Mouse (Mus musculus) small intestine, adult 10 weeks (tissue): ENCODE measurements around the gene Gkn2. TPM values are rescaled to one million over a fixed set of nuclear protein-coding genes. Genes with fewer than 3 reads are reported as not detected.

Experiments
- polyA plus RNA-seq: library from polyadenylated mRNA; stranded (reverse); fragments of 350-450 nt; fragmentation: Illumina TruSeq; extraction: RNeasy Lipid Tissue Mini Kit (QIAGEN cat#74804); gene quantifications from one replicate; pipeline ENCODE4 v1.2.3, GENCODE M21; 2014; ENCODE audit warnings: low replicate concordance

Gene Gkn2
- polyA plus RNA-seq: not detected

DNA sequence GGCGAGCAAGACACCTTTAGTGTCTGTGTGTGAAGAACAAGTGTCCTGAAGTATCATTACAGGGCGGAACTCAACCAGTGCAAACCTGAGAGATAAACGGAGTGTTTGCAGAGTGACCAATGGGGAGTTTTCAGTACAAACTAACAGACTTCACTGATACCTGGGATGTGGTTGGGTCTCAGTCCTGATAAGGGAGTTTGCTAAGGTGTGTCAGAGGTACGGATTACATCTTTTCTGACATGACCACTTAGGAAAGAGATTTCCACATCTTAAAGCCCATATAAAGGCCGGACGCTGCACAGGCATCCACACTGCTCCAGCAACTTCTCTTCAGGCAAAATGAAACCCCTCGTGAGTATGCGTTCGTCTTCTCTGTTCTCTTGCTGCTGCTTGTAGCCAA, at the start of gene Gkn2:
Gkn2 (plus strand) TSS at position 301 of the 400 bp plus-strand sequence.

DNA sequence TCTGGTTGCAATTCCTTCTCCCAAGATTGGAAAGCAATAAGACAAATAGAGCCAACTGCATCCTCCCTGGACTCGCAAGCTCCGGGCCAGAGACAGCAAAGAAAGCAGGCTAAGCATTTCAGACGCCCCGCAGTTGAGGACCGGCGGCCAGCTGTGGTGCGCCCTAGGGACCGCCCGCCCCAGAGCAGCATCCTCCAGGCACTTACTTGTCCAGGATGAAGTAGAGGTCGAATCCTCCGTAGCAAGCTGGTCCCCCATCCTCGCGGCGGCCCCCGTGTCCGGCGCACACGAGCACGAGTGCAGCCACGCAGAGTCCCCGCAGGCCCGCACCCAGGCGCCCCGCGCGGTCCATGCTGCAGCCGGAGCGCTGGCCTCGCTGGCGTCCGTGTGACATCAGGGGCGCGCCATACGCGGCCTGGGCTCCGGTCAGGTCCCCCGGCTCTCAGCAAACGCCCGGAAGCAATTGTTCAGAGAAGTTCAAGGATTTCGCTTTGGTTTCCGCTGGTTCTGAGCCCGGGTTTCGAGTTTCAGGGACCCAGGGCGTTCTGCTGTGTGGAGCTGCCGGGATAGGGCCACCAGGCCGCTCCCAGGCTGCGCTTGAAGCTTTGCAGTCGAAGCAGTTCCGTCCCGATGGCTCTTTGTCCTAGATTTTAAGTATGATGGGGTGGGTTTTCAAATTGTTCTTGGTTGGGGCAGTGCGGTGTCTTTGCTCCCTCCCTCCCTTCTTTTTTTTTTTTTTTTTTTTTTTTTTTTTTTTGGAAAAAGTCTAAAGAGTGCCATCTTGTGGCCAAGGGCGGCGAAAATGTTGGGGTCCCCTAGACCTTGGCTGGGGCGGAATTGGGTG, 37.8 kb upstream of the Gkn2 start, which contains the start of gene Antxr1:
Antxr1 (minus strand) TSS at position 731 of the 844 bp plus-strand sequence.

DNA sequence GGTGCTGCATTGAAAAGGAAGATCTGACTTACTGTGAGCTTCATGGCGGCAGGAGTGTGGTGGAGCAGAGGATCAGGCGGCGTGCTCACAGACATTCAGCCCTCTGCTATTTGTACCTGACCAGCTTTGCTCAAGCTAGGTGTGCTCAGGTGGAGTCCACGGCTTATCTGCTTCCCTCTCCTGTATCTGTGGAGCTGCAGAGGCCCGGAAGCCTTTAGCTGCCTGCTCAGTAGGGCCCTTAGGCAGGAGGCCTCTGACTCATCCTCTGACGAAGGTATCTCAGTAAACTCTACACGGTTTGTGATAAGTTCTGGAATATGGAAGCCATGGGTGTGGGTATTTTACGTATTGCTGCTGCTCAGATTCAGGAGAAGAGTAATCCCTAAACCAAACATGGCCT, 22.3 kb upstream of the Gkn2 start, which contains the start of gene Gkn1:
Gkn1 (minus strand) TSS at position 114 of the 400 bp plus-strand sequence.

DNA sequence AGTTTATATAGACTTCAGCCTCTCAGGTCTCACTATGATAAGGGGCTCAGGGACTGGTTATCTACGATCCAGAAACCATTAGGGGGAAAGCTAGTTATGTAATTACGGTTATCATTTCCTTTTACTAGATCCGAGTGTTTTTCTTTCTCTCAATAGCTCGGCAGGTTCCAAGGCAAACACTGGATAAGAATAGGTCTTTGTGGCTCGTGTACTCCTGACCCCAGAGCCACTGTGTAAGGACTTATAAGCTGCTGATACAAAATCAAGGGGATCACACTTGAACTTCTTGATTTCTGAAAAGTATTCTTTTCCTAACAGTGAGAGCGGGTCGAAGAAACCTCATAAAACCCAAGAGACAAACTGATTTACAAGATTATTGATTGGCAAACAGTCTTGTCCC, 15.7 kb downstream of the Gkn2 start, which contains the start of gene Gkn3:
Gkn3 (minus strand) TSS at position 59 of the 400 bp plus-strand sequence.

DNA sequence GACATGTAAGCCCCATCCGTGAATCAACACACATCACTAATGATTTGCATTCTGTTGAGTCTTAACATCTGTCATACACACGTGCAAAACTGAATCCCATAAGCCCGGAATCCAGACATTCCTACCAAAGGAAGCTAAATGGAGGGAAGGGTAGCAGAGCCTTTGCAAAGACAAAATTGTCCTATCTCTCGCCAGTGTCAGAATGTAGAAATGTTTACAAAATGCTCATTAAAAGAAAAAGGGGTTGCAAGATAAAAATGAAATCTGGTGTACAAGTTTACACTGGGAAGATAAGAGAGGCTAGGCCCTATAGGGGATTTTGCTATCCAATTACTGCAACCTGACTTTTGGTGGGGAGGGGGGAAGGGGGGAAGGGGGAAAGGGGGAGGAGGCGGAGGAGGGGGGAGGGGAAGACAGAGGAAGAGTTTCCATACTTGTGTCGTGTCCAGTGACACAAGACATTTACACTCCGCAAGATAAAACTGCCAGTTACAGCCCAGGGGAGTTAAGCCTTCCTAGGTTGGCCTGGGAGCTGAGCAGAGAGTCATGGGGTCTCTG, 55.4 kb downstream of the Gkn2 start, which contains the start of gene Bmp10:
Bmp10 (plus strand) TSS at position 508 of the 558 bp plus-strand sequence.

Other genes with a start within 250 kb of the Gkn2 start
- gene Antxr1, start 37.5 kb upstream of the Gkn2 start, polyA plus RNA-seq: 16.2 TPM
- not detected for gene Gkn1, start 22.4 kb upstream of the Gkn2 start, polyA plus RNA-seq
- 0.56 TPM for gene Gkn3, start 15.6 kb downstream of the Gkn2 start, polyA plus RNA-seq
- not detected for gene Bmp10, start 55.6 kb downstream of the Gkn2 start, polyA plus RNA-seq
- 0.74 TPM for gene Arhgap25, start 159.9 kb downstream of the Gkn2 start, polyA plus RNA-seq
- gene Prokr1, start 217.4 kb downstream of the Gkn2 start, polyA plus RNA-seq: 0.56 TPM